Mouse (Mus musculus) stomach, postnatal 0 days (tissue): Measurements from ENCODE around the gene Becn1.
A peak's percentile ranks its signal among the peaks of the same experiment; 100 is the strongest.

Source experiments
- CTCF ChIP-seq: IDR thresholded peaks from 2 replicates; pipeline ENCODE4 v1.5.1; 2016; ENCODE audit warnings: antibody characterized with exemption, low read depth, mild to moderate bottlenecking, moderate library complexity
- EP300 ChIP-seq: optimal IDR thresholded peaks from 2 replicates; pipeline ENCODE3; 2016; ENCODE audit warnings: antibody characterized with exemption

DNA sequence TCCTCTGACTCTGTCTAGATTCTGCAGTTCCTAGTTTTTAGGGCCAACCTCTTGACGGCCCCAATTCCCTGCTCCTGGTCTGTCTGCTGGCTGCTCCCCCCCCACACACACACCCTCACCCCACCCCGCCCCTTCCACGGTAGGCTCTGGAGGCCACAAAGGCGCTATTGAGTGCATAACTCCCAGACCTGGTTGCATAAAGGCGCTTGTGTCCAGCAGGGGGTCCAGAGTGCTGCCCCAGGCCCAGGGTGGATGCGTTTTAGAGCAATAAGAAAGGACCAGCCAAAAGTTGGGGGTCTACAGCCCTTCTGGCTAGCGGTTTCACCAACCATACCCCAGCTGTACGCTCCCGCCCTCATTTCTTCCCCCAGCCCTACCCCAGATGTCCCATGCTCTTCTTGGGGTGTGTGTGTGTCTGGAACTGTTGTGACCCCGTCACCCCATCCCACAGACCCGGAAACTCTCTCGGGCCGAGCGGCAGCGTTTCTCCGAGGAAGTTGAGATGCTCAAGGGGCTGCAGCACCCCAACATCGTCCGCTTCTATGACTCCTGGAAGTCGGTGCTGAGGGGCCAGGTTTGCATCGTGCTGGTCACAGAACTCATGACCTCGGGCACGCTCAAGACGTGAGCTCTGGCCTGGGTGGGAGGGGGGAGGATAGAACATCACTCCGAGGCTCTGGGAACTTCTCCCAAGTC lies 39.7 kb downstream of the Becn1 start:
- TF ChIP-seq EP300, result no peak
- TF ChIP-seq CTCF, result peak; percentile 43
